Mouse (Mus musculus) kidney, adult 9 months (tissue): ENCODE measurements around the gene Olfr1177-ps.

Source experiments
- DNase-seq: peaks from one replicate; pipeline ENCODE4 v3.0.0; 2022

The Olfr1177-ps gene

DNA sequence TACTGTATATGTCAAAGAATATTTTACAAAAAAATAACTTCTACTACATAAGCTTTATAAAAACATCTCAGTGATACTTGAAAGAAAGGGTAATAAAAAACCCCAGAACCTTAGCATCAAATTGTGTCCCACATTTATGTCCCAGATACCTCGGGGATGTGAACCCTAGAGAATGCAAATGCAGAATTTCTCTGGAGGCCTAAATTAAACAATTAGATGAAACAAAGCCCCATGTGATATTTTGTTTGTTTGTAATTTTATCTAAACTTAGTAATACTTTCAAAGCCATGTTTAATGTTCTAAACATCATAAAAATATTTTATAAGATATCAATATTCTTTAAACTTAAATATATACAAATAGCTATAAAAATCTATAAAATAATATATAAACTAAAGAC is at the start of gene Olfr1177-ps:
Gene Olfr1177-ps (minus strand): TSS at position 101 of the 400 bp plus-strand sequence.
- no peak for DNase-seq

DNA sequence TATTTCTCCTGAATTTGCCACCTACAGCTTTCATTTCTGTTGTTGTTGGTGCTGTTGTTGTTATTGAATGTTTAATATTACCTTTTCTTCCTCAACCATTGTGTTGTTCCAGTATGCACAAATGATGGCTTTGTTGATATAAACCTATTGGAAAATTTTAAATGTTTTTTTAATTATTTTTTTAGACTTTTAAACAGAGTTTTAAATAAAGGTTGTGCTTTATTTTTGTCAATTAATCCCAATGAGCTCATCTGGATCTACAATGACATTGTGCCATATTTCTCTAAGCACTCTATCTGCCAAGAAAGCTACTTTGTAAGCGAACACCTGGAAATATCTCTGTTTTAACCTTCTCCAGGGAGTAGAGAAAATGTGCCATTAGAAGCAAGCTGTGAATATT is 40.5 kb upstream of the Olfr1177-ps start, which contains the start of gene Olfr1178:
Gene Olfr1178 (plus strand): TSS at position 301 of the 400 bp plus-strand sequence.
- no peak for DNase-seq

DNA sequence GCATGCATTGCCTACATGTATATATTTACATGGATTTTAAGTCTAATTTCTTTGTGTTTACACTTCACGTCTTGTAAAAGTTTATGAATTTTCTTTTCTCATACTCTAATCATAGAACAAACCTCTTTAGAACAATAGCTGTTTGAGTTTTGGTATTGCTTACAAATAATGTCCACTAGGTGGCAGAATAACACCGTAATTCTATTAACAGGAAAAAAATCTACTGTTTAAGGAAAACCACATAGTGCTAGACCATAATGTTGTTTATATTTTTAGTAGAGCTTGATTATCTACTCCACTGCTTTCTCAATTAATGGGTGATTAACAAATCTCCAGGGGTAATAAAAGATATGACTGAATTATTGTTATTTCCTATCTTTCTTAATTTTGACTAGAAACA is 10.0 kb upstream of the Olfr1177-ps start:
- peak; percentile 15 for DNase-seq

DNA sequence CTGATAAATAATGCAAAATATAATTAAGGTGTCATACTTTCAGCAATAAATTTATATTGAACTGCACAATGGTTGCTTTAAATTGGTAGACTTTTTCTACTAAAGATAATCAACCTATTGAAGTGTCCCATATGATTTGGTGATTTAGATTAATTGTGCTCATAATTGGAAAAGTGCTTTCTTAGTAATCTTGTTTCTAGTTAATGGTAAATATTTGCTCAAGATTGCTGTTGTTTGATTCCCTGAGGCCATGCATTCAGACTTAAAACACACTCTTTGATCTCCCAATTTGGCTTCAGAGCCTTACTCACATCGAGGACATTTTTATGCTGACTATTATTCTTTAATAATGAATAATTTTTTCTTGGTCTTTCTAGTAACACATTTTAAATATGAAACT is 9.9 kb downstream of the Olfr1177-ps start, which contains the start of gene Olfr1176:
Gene Olfr1176 (plus strand): TSS at position 301 of the 400 bp plus-strand sequence.
- DNase-seq, result no peak

DNA sequence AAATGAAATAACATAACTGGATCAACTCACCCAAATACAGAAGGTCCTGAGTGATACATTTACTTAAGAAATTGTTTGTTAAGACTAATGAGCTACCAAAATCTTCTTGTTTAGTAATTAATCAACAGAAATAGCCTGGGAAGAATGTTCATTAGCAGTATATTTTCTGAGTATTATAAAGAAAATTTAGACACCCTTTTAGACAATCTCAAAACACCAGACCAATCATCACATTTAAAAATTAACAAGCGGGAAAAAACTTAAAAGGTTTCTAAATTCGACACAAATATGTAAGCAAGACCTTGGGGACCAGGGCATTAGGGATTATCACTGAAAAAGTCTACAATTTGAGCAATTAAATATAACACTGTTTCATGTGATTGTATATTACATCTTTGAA is 19.2 kb downstream of the Olfr1177-ps start, which contains the start of gene Olfr1175-ps:
Gene Olfr1175-ps (minus strand): TSS at position 101 of the 400 bp plus-strand sequence.
- no peak for DNase-seq

DNA sequence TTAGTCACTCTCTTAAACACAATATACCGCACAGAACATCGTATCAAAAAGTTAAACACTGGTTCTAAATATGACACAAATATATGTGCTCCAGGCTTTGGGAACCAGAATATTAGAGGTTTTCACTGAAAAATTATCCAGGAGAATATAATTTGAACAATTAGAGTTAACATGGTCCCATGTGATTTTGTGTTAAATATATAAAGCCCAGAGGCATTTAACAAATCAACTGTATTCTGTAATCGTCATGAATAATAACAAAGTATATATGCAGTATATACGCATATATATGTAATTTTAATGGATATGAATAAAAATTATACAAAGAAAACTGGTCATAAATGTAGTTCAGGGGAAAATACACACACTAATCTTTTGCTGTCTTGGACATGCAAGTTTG is 31.3 kb downstream of the Olfr1177-ps start, which contains the start of gene Olfr1174-ps:
Gene Olfr1174-ps (minus strand): TSS at position 101 of the 400 bp plus-strand sequence.
- no peak for DNase-seq
